Mouse (Mus musculus): ENCODE results near the gene Gpx1.
A peak's percentile ranks its signal among the peaks of the same experiment; 100 is the strongest.
"Not testable (repeated sequence)": the region's sequence is repeated elsewhere in the genome, so short reads cannot be mapped to it uniquely, and the experiment has no call there.

The Gpx1 gene

DNA sequence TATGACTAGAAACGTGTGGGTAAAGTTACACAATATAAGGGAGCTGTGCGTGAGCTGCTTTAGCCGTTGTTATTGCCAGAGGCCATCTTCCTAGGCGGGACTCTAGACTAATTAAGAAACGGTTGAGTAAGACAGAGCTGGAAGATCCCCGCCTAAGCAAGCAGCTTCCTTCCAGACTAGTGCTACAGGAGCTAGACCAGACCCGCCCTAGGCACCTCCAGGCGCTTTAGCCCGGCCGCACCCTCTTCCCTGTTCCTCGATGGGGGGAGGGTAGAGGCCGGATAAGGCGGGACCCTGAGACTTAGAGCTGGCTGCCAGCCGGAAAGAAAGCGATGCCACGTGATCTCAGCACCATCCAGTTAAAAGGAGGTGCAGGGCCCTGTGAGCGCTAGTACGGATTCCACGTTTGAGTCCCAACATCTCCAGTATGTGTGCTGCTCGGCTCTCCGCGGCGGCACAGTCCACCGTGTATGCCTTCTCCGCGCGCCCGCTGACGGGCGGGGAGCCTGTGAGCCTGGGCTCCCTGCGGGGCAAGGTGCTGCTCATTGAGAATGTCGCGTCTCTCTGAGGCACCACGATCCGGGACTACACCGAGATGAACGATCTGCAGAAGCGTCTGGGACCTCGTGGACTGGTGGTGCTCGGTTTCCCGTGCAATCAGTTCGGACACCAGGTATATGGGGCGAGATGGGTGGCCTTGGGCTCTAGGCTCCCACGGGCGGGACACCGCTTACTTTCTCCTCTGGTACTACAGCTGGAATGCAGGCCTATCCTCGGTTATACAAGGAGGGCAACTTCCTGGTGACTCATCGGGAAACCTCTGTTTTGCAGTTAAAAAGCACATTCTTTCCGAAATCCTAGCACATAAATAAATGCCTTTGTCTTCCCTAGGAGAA, at the start of gene Gpx1:
Gene Gpx1, plus strand, starts transcription at position 18 of the 896 bp plus-strand sequence.
- peak; percentile 97 for DNase-seq

DNA sequence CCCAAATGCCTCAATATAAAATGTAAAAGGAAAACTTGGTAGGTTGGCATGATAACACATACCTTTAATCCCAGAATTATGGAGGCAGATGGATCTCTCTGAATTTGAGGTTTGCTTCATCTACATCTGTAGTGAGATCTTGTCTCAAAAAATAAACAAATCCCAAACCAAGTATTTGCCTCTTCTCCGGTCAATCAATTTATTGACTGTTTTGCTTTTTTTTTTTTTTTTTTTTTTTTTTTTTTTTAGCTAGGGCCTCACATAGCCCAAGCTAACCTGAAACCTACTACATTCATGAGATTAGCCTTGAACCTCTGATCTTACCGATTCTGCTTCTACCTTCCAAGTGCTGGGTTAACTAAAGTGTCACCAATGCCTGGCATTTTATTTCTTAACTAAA, 49.4 kb upstream of the Gpx1 start:
- no peak for DNase-seq

DNA sequence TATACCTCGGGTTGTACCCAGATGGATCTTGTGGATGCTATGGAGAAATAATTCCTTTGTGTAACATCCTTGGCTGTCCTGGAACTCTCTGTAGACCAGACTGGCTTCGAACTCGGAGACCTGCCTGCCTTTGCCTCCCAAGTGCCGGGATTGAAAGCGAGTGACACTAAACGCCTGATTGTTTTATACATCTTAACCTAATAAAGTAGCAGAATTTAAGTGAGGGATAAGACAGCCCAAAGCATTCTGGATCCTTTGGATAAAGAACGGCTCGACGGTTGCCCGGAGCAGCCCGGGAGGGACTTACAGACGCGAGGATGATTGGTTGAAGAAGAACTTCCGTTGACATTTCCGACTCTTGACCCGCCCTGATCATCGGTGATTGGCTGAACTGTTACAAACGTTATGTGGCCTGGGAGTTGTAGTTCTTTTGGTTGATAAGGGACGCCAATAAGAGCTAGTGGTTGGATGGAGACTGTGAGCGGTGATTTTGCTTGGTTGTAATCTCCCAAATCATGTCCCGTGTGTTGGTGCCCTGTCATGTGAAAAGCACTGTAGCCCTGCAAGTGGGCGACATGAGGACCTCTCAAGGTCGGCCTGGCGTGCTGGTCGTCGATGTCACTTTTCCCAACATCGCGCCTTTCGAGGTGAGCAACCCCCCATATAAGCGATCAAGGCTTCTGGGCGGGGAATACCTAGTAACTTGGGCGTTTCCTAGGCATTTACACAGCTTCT, 48.5 kb upstream of the Gpx1 start, which contains the start of gene Nicn1:
Gene Nicn1, plus strand, starts transcription at position 414 of the 735 bp plus-strand sequence.
- DNase-seq = peak; percentile 96

DNA sequence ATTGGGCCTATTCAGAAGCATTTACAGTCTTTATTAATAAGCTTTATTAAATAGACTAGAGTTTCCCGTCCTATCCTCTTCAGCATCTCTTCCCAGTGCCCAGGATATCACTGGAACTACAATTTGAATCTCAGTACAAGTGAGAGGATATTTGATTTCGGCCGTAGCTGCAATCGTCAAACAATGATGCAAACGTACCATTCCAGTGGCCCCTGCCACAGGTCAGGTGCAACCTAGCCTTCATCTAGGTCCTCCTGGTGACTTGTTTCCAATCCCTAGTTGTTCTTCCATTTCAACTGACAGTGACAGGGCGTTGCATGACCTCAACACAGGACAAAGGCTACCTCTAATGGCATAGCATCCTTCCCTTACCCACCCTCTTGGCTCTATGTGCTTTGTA, 47.9 kb upstream of the Gpx1 start:
- DNase-seq = no peak

DNA sequence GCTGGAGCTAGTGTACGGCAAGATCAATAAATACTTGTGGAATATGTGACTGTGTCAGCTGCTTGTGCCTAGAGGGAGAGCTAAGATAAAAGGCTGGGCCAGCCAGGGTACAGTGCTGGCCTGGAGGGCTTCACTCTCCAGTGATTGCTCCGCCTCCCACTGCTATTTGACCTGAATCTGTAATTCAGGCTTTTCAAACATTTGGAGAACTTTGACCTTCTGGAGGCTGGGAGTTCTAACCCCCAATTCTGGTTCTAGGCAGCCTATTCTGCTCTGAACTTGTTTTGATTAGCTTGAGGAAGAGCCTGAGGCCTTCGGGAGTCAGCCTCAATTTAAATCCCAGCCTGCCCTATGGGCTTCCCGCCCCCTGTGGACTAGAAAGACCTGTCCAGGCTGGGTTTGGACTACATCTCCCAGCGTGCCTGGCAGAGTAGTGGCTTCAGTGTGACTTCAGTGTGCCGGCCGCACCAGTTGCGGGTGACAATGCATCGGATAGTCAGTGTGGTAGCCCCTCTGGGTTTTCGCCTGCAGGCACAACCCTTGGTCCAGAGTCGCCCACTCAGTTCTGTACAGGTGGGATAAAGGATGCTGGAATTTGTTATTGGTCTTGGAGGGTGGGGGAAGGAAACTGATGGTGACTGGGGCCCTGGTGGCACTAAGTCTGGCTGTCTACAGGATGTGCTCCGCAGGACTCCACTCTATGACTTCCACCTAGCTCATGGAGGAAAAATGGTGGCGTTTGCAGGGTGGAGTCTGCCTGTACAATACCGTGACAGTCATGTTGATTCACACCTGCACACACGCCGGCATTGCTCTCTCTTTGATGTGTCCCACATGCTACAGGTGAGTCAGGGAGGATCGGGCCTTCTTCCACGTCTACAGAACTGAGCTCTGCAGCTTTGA, 42.0 kb upstream of the Gpx1 start, which contains the start of gene Amt:
Gene Amt, plus strand, starts transcription at position 401 of the 903 bp plus-strand sequence.
- peak; percentile 94 for DNase-seq

DNA sequence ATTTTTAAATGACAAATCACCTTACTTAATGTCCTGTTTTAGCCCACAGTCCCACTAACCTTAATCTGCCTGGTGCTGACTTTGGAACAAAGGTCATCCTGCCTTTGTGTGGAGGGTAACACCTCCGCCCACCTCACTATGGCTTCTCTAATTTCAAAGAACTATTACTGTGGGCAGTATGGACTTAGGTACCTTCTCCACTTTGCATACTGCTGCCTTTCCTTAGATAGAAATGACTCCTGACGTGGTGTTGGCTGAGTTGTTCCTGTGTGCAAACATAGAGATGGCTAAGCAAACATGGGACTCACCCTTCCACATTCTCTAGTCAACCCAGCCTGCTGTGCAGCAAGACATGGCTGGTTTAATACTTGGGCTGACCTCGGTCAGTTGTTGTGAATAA, 36.9 kb upstream of the Gpx1 start:
- DNase-seq = no peak

DNA sequence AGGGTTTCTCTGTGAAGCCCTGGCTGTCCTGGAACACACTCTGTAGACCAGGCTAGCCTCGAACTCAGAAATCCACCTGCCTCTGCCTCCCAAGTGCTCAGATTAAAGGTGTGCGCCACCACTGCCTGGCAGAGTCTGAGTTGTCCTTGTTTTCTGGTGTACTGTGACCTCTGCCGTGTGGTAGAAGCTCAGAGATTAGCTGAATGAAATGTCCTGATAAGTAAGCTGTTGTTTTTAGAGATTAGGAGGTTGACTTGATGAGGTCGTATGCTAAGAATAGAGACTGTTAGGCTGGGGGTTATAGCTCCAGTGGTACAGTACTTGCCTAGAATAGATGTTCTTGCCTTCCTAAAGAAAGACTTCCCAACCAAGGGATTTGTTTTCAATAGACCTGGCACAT, 34.0 kb upstream of the Gpx1 start:
- no peak for DNase-seq

DNA sequence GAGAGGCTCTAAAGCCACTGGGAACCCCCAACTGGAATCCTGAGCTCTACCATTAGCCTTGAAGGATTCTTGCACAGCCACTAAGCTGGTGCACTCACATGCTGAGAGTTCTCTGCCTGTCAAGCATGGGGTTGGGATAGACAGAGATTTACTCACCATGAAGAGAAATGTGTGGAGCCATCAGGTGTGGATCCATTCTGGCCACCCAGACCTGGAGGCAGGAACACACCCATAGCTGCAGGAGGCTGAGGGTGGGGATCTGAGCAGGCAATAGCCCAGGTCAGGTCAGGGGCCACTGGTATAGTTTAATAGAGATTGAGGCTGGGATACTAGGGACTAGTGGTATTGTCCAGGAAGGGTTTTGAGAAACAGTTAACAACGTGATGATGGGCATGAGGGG, 33.5 kb upstream of the Gpx1 start:
- DNase-seq = peak; percentile 35

DNA sequence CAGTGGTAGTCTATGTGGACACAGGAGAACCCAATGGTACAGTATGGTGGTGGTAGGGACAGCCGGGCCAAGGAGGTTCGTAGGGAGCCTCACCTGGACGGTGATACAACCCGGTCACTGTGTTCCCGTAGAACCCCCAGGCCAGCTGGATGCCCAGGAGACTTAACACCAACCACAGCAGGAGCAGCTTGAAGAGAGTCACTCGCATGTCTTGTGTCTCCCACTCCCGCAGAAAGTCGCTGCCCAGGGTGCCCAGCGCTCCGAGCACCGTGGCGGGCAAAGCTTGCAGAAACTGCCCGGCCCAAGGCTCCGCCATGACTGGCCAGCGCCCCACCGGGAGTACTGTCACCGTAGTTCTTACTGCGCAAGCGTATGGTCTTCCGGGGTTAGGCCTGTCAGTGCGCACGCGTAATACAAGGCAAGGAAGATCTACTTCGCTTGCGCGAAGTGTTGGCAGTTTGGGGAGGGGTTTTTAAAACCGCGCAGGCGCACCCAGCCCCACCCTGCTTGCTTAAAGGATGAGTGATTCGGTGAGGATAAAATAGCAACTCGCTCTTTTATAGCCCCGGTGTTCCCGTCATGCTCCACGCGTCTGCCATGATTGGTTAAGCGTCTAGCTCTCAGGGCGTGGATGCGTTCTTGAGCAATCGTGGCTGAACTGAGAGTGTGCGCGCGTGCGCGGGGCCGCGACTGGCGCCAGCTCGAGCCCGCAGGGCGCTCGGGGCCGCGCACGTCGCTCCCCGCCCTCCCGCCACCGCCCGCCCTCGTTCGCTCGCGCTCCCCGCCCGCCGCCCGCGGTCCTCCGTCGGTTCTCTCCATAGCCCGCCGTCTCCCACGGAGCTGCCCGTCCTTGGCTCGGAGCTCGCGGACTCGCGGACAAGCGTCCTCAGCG, 32.8 kb upstream of the Gpx1 start, which contains the start of the genes Rhoa and Tcta:
Gene Rhoa, plus strand, starts transcription at position 501 of the 892 bp plus-strand sequence.
Gene Tcta, minus strand, starts transcription at position 532 of the 892 bp plus-strand sequence.
- peak; percentile 100 for DNase-seq

DNA sequence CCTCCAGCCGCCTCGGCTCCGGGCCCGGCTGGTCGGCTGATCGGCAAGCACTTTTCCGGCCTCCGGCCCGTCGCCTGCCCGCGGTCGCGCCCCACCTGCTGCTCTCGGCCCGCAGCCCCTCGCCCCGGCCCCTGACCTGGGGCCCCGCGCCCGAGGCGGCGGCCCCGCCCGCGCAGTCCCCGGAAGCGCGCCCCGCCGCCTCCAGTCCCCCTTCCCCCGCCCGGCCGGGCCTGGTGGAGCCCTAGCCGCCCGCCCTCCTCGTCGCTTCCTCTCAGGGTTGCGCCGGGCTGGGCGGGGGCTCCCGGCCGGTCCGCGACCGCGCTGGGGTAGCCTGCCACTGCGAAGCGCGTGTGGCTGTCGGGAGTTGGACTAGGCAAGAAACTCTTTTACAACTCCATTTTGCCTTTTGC, 32.1 kb upstream of the Gpx1 start:
- DNase-seq = no peak

DNA sequence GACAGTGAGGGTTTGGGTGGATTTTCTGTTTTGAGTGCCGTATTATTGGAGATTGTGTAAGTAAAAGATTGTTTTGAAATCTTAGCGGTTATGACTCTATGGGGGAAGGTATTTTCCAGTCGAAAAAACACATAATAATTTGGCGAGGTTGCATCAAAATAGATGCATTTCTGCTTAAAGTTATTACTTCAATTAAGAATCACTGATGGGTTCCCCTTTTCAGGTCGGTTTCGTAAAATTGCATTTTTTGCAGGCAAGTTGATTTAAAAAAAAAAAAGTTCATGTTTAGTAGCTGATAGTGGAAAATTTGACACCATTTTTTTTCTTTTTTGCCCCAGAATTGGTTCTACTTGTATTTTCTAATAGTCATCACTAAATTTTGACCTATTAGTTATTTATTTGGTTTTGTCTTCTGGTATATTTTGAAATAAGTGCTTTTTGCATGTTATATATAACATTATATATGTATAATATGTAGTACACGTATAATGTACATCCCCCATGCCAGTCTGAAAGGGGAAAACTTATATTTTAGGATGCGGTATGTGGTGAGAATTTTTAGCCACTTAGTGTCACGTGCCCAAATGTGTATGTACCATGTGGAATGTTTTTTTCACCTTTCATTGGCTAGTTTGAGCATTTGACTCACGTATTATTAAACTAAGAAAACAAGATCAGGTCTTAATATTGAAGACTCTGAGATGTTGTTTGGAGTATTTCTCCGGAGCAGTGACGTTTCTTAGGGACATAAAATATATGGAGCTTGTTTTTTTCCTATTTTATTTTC, 31.5 kb upstream of the Gpx1 start:
- DNase-seq = no peak

DNA sequence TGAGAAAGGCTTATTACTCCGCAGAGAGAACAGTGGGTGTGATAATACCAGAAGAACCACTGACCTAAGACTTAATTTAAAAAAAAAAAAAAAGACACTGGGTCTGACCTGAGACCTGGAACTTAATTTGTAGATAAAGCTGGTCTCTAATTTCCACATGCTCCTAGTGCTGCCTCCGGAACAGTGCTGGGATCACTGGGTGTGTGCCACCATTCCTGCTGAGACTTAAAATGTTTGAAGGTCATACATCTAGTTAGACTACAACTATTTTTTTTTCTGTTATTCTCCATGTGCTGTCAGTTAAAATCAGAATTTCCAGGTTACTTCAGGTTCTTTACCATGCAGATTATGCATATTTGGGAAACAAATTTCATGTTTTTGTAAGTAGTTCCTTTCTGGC, 30.6 kb upstream of the Gpx1 start:
- DNase-seq = no peak

DNA sequence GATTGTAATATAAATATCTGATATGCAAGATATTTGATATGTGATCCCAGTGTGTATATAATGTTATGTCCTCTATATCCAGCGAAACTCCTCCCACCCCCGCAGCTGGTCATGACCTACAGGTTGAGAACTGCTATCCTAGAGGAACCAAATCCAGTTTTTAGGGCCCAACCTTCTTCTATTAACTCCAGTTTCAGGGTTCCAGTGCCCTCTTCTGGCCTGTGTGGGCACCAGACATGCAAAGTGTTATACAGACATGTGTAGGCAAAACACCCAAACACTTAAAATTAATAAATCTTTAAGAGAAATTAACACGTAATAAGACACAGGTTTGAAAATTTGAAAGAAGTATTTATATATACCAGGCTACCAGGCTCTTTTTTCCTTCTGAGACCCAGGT, 21.1 kb upstream of the Gpx1 start:
- DNase-seq = no peak

DNA sequence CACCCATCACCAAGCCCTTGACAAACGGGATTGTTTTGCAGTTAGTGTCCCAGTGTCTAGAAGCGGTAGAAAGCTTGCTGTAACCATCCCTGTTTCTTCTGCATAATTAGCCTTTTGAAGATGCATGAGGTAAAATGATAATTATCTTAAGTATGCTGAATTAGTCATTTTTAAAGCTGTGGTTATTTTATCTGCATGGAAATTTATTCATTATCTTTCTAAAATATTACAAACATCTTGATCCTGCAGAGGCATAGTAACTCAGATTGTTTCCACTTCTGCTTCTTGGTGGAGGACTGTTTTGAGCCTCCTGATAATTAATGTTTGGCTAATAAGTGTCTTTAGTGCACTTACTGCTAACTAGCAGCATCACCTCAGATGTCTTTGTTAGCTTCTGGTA, 20.2 kb upstream of the Gpx1 start:
- DNase-seq = no peak

DNA sequence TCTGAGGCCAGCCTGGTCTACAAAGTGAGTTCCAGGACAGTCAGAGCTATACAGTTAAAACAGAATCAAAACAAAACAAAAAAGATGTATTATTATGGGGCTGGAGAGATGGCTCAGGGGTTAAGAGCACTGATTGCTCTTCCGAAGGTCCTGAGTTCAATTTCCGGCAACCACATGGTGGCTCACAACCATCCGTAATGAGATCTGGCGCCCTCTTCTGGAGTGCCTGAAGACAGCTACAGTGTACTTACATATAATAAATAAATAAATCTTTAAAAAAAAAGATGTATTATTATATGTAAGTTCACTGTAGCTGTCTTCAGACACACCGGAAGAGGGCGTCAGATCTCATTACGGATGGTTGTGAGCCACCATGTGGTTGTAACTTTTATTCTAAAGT, 16.6 kb upstream of the Gpx1 start:
- not testable (repeated sequence) for DNase-seq

DNA sequence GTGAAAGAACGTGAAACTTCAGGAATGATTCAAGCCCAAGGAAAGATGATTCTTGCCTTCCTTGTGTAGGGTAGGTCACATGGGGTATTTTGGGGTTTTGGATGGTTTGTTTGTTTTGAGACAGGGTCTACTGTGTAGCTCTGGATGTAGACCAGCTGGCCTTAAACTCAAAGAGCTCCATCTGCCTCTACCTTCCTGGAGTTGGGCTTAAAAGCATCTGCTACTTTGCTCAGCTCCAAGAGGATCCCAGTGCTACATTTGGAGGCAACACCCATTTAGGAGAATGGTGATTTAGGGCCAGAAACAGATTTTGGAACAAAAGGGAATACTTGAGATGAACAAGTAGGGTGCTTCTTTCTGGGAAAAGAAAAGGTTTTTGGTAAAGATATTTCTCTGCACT, 13.9 kb upstream of the Gpx1 start:
- no peak for DNase-seq

DNA sequence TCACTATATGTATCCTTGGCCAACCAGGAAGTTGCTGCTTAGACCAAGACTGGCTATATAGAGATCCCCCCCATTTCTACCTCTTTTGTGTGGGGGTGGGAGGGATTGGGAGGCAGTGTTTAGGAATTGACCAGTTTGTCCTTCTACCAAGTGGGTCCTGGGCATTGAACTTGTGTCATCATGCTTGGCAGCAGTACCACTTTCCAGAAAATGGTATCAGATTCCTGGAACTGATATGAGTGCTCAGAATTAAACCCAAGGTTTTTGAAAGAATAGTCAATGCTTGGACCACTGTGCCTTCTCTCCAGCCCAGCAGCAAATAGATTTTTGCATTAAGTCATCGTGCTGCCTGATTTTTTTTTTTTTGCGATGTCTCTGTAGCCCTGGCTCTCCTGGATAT, 12.9 kb upstream of the Gpx1 start:
- DNase-seq = no peak

DNA sequence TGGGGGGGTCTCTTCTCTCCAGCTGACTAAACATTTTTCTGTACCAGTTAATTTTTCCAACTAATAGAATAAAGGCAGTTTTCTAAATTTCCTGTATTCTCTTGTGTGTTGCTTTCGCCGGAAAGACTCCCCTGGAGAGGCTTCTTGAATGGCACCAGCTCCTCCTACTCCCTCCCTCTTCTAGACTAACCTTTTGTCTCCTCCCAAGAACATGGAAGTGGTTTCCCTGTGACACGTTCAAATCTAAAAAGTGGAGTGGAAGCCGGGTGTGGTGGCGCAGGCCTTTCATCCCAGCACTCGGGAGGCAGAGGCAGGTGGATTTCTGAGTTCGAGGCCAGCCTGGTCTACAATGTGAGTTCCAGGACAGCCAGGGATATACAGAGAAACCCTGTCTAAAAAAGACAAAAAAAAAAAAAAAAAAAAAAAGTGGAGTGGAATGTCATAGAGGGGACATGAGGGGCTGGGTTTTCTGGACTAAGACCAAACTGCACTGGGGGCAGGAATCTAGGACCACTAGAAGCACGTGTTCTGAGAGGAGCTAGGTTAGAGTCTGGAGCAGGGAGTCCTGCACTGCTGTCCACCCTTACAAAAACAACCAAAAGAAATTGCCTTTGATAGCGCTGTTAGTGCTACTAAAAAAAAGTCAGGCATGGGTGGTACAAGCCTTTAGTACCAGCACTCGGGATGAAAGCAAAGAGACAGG, 704 bp upstream of the Gpx1 start:
- DNase-seq = no peak

DNA sequence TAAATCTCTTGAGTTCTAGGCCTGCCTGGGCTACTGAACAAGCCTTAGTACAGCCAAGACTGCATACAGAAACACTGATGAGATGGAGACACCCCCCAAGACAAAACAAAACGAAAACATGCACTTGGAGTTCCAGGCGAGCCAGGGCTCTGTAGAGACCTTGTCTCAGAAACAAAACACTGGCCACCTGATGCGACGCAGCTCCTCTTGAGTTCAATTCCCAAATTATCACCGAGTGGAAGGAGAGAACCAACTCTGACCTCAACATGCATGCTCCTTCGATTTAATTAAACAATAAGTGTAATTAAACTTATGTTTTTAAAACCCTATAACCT, 185 bp upstream of the Gpx1 start:
- DNase-seq = no peak

DNA sequence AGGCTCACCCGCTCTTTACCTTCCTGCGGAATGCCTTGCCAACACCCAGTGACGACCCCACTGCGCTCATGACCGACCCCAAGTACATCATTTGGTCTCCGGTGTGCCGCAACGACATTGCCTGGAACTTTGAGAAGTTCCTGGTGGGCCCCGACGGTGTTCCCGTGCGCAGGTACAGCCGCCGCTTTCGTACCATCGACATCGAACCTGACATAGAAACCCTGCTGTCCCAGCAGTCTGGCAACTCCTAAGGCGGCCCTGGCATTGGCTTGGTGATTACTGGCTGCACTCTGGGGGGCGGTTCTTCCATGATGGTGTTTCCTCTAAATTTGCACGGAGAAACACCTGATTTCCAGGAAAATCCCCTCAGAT, 1.2 kb downstream of the Gpx1 start:
- DNase-seq = peak; percentile 43
